Mouse (Mus musculus): ENCODE results near the gene Actn4.
"Not testable (repeated sequence)": the region's sequence is repeated elsewhere in the genome, so short reads cannot be mapped to it uniquely, and the experiment has no call there.

The Actn4 gene

GRCm38 (mm10) chr7:28969672-28970394 is 7.7 kb upstream of the Actn4 start:
- no peak for DNase-seq (ENCODE audit: low spot score in 2 of 2)

- no peak for DNase-seq (ENCODE audit: low spot score in 2 of 2)
Measured at GRCm38 (mm10) chr7:28969271-28969670, 7.1 kb upstream of the Actn4 start.

GRCm38 (mm10) chr7:28968120-28968519 is 6.0 kb upstream of the Actn4 start:
- DNase-seq (ENCODE audit: low spot score in 2 of 2): not testable (repeated sequence)

- DNase-seq (ENCODE audit: low spot score in 2 of 2): no peak
Measured at GRCm38 (mm10) chr7:28966751-28967505, 4.8 kb upstream of the Actn4 start.

GRCm38 (mm10) chr7:28966181-28966580 is 4.0 kb upstream of the Actn4 start:
- DNase-seq (ENCODE audit: low spot score in 2 of 2): no peak

- no peak for DNase-seq (ENCODE audit: low spot score in 2 of 2)
Measured at GRCm38 (mm10) chr7:28965346-28965840, 3.3 kb upstream of the Actn4 start.

GRCm38 (mm10) chr7:28963399-28963923 is 1.3 kb upstream of the Actn4 start:
- no peak for DNase-seq (ENCODE audit: low spot score in 2 of 2)

- no peak for DNase-seq (ENCODE audit: low spot score in 2 of 2)
Measured at GRCm38 (mm10) chr7:28961584-28961926, 585 bp downstream of the Actn4 start.

GRCm38 (mm10) chr7:28960354-28961046 is 1.6 kb downstream of the Actn4 start:
- DNase-seq (ENCODE audit: low spot score in 2 of 2): no peak

GRCm38 (mm10) chr7:28959505-28960045 is 2.6 kb downstream of the Actn4 start:
- DNase-seq (ENCODE audit: low spot score in 2 of 2): no peak

- no peak for DNase-seq (ENCODE audit: low spot score in 2 of 2)
Measured at GRCm38 (mm10) chr7:28958770-28959169, 3.4 kb downstream of the Actn4 start.

- no peak for DNase-seq (ENCODE audit: low spot score in 2 of 2)
Measured at GRCm38 (mm10) chr7:28957997-28958725, 4.0 kb downstream of the Actn4 start.

- DNase-seq (ENCODE audit: low spot score in 2 of 2): no peak
Measured at GRCm38 (mm10) chr7:28957286-28957685, 4.9 kb downstream of the Actn4 start.

GRCm38 (mm10) chr7:28956270-28956669 is 5.9 kb downstream of the Actn4 start:
- no peak for DNase-seq (ENCODE audit: low spot score in 2 of 2)

GRCm38 (mm10) chr7:28955295-28955897 is 6.7 kb downstream of the Actn4 start:
- no peak for DNase-seq (ENCODE audit: low spot score in 2 of 2)

GRCm38 (mm10) chr7:28954773-28955172 is 7.4 kb downstream of the Actn4 start:
- DNase-seq (ENCODE audit: low spot score in 2 of 2): no peak

- DNase-seq (ENCODE audit: low spot score in 2 of 2): no peak
Measured at GRCm38 (mm10) chr7:28953476-28954376, 8.4 kb downstream of the Actn4 start.

GRCm38 (mm10) chr7:28952786-28953185 is 9.4 kb downstream of the Actn4 start:
- DNase-seq (ENCODE audit: low spot score in 2 of 2): no peak

GRCm38 (mm10) chr7:28951764-28952163 is 10.4 kb downstream of the Actn4 start:
- no peak for DNase-seq (ENCODE audit: low spot score in 2 of 2)
